Mouse (Mus musculus) right cerebral cortex, adult 18-20 months (tissue): ENCODE results near the gene Map7.

Experiments used
- DNase-seq: peaks from one replicate; pipeline ENCODE4 v3.0.0; 2022; ENCODE audit warnings: mixed read lengths

Map7 gene

GRCm38 (mm10) chr10:20298152-20298920 is 150.1 kb downstream of the Map7 start:
- DNase-seq, result no peak

GRCm38 (mm10) chr10:20299114-20299513 is 150.8 kb downstream of the Map7 start:
- no peak for DNase-seq

- DNase-seq, result no peak
Observed at GRCm38 (mm10) chr10:20310969-20311769, 162.9 kb downstream of the Map7 start.

DNA sequence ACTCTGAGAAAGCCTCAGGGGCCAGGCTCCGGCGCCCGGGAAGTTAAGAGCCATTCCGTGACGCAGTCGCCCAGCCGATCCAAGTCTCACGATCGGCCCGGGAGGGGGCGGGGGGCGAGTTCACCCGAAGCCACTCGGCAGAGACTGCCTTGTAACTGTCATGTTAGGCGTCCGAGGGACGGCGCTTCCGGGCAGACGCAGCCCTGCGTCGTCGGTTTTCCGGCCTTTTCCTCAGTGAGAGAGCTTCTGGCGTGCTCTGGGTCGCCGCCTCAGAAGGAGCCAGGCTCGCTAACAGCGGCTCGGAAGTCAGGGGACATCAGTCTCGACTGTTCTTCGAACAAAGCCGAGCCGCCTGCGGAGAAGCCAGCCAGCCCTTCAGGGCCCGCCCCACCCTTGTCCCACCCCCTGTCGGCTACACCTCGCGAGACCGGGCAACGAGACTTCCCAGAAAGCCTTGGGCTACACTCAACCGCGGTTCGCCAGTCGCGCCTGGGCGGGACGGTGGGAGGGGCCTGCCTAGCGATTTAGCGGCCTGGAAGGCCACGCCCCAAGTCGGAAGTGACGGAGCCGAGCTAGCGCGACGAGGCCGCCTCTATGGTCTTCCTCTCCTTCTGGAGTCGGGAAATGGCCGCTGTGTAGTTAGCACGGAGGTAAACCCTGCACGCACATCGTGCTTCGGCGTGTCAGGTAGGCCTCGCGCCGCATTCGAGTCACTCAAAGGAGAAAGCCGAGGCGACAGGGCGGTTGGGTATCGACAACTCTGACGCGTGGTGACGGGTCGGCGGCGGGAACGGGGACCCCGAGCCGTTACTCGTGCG is 163.9 kb downstream of the Map7 start, which contains the start of gene Bclaf1:
Bclaf1 (plus strand) TSS at position 552 of the 818 bp plus-strand sequence.
- DNase-seq, result peak; percentile 100

DNA sequence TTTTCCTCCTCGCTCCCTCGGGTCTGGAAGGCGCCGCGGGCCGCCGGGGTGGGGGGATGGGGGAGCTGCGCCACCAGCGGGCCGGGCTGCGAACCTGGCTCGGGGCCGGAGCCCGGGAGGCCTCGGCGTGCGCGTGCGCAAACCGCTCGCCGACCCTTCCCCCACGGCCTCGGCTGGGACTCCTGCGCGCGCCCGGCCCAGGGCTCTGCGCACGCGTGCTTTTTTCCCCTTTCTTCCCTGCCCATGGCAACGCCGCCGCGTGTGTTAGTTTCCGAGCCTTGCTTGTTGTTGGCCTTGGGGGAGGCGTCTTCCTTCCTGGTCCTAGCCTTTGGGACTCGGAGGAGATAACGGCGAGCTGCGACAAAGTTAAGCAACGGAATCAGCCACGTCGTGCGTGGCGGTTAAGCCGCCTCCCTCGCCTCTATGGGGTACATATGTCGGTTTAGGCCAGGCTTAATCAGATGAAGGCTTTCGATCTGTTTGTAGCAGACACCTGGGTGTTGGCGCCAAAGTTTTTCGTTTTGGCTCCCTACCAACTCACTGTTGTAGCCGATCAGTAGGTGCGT is 164.5 kb downstream of the Map7 start:
- DNase-seq, result peak; percentile 90

DNA sequence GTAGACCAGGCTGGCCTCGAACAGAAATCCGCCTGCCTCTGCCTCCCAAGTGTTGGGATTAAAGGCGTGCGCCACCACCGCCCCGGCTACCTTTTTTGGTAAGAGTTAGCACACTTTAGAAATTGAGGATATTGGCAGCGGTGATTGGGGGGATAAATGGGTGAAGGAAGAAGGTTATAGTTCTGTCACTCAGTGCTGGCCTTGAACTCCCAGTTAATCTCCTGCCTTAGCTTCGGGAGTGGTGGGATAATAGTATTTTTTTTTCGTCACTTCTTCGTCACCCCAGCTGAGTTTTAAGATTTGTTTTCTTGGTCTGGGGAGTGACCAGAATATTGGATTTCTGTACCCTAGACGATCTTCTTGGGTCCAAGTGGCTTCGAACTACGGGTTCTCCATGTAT is 165.2 kb downstream of the Map7 start:
- DNase-seq, result no peak

DNA sequence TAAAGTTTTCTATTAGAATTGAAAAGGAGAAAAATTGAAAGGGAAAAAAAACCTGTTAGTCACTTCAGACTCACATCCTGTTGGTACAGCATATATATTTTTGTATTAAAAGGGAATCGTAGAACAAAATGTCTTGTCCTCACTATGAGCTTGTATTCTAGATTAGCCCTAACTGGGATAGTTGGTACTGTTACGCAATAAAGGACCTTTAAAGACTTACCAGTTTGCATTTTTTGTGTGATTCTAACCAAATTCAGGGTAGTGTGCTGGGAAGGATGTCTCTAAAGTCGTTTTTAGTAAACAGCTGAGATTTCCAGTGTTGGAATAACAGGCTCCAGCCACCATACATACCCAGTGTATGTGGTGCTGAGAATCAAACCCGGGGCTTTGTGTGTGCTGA is 165.7 kb downstream of the Map7 start:
- DNase-seq, result no peak

GRCm38 (mm10) chr10:20314797-20315196 is 166.5 kb downstream of the Map7 start:
- no peak for DNase-seq

DNA sequence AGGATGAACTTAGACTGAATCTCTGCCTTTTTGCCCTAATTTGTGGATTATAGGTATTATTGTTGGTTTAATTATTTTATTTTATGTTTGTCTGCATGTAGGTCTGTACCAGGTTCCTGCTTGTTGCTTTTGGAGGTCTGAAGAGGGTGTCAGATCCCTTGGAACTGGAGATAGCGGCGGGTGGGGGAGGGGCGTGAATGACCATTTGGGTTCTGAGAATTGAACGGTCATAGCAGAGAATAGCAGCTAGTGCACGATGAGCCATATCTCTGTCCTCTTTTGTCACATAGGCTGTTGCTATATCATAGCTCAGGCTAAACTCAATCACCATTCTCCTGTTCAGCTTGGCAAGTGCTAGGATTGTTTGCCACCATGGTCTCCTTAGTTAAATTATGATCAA is 169.2 kb downstream of the Map7 start:
- no peak for DNase-seq

DNA sequence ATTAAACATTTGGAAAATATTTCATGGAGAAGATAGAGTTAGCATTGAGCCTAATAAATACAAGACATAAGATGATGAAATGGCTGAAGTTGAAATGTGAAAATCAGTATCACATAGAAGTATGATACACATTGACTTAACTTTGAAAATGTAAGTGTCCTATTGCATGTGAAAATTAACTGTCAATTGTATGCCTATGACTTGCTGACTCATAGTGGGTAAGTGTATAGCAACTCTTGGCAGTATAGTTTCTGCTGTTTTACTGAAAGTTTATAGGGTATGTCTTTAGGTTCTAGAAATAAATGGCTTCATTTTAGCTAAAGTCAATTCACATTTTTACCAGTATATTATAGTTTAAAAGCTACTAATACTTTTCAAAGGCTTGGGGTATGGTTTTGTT is 178.0 kb downstream of the Map7 start:
- DNase-seq, result no peak
